Mouse (Mus musculus) forebrain, embryonic 16.5 days (tissue): ENCODE results near the gene Csmd2. TPM values are rescaled to one million over a fixed set of nuclear protein-coding genes. Genes with fewer than 3 reads are reported as not detected.
A peak's percentile ranks its signal among the peaks of the same experiment; 100 is the strongest.

Experiments used
- ATAC-seq: fragments of 200-750 bp; cut with Nextera tagmentation; 2 replicates; pipeline ENCODE4 v1.8.0; 2017; ENCODE audit warnings: mild to moderate bottlenecking, moderate library complexity
- H3K27ac ChIP-seq: fragments of 300-500 bp; sonication (generic); 2 replicates; pipeline ENCODE4 v1.5.1; 2014; ENCODE audit warnings: low read length, control low read depth
- H3K27me3 ChIP-seq: fragments of 300-500 bp; sonication (generic); replicated peaks from 2 replicates; pipeline ENCODE4 v1.6.1; 2014; ENCODE audit warnings: low read length; ENCODE audit not compliant: control insufficient read depth, insufficient read depth
- H3K36me3 ChIP-seq: fragments of 300-500 bp; sonication (generic); 2 replicates; pipeline ENCODE4 v1.6.1; 2014; ENCODE audit not compliant: control insufficient read depth, insufficient read depth
- H3K4me1 ChIP-seq: fragments of 300-500 bp; sonication (generic); replicated peaks from 2 replicates; pipeline ENCODE4 v1.6.1; 2014; ENCODE audit warnings: low read length; ENCODE audit not compliant: control insufficient read depth, insufficient read depth
- H3K4me2 ChIP-seq: fragments of 300-500 bp; sonication (generic); 2 replicates; pipeline ENCODE4 v1.6.1; 2014; ENCODE audit warnings: mild to moderate bottlenecking, low read length, control low read depth
- H3K4me3 ChIP-seq: fragments of 300-500 bp; sonication (generic); replicated peaks from 2 replicates; pipeline ENCODE4 v1.5.1; 2014; ENCODE audit warnings: mild to moderate bottlenecking, low read length, control low read depth
- H3K9ac ChIP-seq: fragments of 300-500 bp; sonication (generic); replicated peaks from 2 replicates; pipeline ENCODE4 v1.6.1; 2014; ENCODE audit warnings: low read depth, low read length, control low read depth
- H3K9me3 ChIP-seq: fragments of 300-500 bp; sonication (generic); 2 replicates; pipeline ENCODE4 v1.6.1; 2016; ENCODE audit warnings: low read length; ENCODE audit not compliant: control insufficient read depth
- WGBS: fragments of 180-500 bp; shearing (Covaris S2); extraction: QIAGEN DNeasy Blood & Tissue Kit; methylation state at CpG from one replicate; pipeline ENCODE4 v1.1.7; 2014; 5-methylcytosine and 5-hydroxymethylcytosine counted together
- polyA plus RNA-seq: library from polyadenylated mRNA; unstranded; fragments of >200 nt; fragmentation: Nextera tagmentation; extraction: Ambion mirVana; gene quantifications from 2 replicates; pipeline ENCODE4 v1.2.1, GENCODE M21; 2015

The Csmd2 gene
- polyA plus RNA-seq, 1 experiment from 2014 or later, result 11.2 TPM

DNA sequence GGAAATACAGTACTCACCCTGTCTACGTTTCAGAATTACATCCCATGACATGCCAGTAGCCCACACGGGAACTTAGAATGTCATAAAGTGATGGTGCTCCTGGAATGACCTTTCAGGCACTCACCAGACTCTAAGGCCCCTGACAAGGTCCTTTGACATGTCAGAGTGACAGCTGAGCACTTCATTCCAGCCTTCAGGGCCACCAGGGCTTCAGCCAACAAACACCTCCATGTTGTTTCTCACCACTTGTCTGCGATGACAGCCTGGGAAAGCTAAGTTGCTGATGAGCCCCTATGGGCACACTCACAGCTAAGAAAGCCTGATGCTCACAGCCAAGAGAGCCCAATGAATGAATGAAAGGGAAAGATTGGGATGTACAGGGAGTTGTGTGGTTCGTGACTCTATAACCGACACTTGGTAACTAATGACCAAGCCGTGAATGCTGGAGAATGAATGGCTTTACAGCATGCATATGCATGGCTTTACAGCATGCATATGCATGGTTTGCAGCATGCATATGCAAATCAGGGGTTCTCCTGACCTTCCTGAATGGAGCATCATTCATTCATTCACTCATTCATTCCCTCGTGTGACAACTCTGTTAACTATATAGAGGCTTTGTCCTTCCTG is 432.4 kb downstream of the Csmd2 start:
- H3K27ac ChIP-seq, result peak overlapping the region; percentile 30; the same call in 1 of the 2 replicates
- H3K36me3 ChIP-seq, result no peaks in the 10 kb centered on the region; the same call in 1 of the 2 replicates
- H3K27me3 ChIP-seq, result no peaks in the 10 kb centered on the region
- H3K4me1 ChIP-seq, result peaks cover 16% of the 10 kb centered on the region
- no peak overlapping the region for H3K4me3 ChIP-seq
- peak; percentile 77 for ATAC-seq
- no peaks in the 10 kb centered on the region for H3K9me3 ChIP-seq
- WGBS, result 29% methylated on average over 7 of the region's 7 CpGs
- H3K9ac ChIP-seq, result no peak overlapping the region
- H3K4me2 ChIP-seq, result no peak overlapping the region

DNA sequence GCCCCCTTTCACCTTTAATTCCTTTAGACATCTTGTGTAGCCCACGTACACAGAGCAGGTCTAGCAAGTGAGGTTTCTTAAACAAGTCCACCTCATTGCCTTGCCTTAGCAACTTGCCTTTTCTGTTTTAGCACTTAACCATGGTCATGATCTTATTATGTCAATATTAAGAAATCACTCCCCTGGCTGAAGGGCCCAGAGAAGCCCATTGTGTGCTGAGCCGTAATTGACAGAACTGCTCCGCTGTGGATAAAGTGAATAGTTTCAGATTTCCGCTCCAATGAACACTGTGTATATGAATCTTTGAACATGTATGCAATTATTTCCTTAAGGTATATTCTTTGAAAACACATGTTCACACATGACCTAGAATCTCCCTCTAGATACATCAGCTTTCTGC is 434.8 kb downstream of the Csmd2 start:
- Histone ChIP-seq H3K9ac (no peak overlapping the region), H3K36me3 (no peaks in the 10 kb centered on the region), H3K4me1 (peaks cover 26% of the 10 kb centered on the region), H3K9me3 (no peaks in the 10 kb centered on the region), H3K4me2 (no peak overlapping the region), H3K27me3 (no peaks in the 10 kb centered on the region), H3K4me3 (no peak overlapping the region), H3K27ac (no peak overlapping the region)
- ATAC-seq, result no peak
- WGBS, result 17% methylated on average over 4 of the region's 4 CpGs

DNA sequence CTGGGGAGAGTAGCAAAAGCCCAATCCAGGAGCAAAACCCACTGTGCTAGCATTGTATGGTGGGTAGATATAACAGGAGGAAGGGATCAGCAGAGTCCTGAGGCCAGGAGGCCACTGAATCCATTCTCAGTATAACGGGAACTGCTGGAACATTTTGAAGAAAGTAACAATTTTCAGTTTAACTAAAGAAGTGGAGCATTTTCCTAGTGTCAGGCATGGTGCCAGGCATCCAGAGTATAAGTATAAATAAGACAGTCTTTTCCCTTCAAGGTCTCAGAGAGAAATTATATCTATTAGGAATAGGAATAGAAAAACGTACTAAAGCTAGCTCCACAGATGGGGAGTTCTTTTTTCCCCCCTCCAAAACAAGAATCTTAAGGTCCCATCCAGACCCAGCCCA is 437.7 kb downstream of the Csmd2 start:
- Histone ChIP-seq H3K4me3 (no peak overlapping the region), H3K4me1 (peaks cover 39% of the 10 kb centered on the region), H3K27me3 (no peaks in the 10 kb centered on the region), H3K27ac (no peak overlapping the region), H3K9me3 (no peaks in the 10 kb centered on the region), H3K9ac (no peak overlapping the region), H3K36me3 (no peaks in the 10 kb centered on the region), H3K4me2 (no peak overlapping the region)
- WGBS, result 37% methylated on average over 2 of the region's 2 CpGs
- ATAC-seq, result no peak

DNA sequence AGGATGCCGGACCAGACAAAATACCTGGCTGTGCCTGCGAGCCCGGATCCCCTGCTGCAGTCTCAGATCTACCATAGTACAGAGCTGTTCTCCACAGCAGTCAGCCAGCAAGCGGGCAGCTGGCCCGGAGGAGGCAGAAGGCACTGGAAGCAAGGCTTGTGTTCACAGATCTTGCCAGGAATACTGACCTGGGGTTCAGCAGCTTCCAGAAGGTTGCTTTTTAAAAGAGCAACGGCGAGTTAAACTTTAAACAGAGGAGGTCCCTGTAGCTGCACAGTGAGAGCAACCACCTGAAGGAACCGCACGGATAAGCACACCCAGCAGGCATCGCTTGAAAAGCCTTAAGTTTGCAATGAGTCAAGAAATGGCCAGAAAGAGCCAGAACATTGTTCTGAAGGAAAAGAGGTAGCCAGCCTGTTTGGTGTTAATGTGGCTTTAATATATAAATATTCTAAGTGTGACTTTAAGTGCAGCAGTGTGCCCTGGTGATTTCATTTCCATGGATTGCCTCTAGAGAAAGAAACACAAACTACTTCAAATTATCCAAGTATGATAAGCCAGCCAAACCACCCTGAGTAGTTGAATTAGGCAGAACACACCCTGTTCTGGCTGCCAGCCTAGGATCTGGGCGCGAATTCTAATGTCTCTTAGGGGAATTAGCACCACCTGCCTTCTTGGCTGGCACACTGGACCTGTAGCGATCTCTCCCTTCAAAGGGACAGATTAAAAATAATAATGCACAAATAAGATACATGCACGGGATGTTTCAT is 439.8 kb downstream of the Csmd2 start:
- no peak overlapping the region for H3K4me3 ChIP-seq
- H3K4me2 ChIP-seq, result no peak overlapping the region
- H3K27me3 ChIP-seq, result no peaks in the 10 kb centered on the region
- H3K9ac ChIP-seq, result no peak overlapping the region
- no peaks in the 10 kb centered on the region for H3K36me3 ChIP-seq
- peaks cover 35% of the 10 kb centered on the region for H3K4me1 ChIP-seq
- H3K27ac ChIP-seq, result peak overlapping the region; percentile 44
- WGBS, result 61% methylated on average over 14 of the region's 14 CpGs
- ATAC-seq, result peak; percentile 53
- no peaks in the 10 kb centered on the region for H3K9me3 ChIP-seq

DNA sequence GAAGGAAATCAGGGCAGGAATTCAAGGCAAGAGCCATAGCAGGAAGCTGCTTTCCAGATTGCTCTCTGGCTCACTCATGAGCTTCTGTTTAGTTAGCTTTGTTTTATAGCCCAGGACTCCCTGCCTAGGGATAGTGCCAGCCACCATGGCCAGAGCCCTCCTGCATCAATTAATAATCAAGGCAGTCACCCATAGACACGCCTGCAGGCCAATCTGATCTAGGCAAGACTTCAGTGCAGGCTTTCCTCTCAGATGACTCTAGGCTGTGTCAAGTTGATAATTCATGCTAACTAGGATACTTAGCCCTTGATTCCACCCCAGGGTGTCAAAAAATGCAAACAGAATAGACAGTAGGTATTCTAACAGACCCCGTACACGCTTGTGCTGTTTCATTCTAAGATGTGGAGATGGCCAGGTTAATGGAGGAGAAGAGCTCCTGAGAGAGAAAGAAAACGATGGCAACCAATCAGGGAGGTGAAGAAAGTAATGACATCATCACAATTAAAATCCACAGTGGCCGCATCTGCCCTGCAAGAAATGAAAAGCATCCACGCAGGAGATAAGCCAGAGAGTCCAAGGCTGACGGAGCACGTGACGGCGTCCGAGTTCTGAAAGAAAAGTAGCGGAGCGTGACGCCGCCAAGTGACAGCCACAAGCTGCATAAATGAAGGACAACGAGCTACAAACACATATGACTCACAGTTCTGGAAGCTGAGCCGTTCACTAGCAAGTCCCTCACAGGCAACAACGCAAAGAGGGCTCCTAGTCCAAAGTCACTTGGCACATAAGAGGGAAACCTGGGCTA is 440.8 kb downstream of the Csmd2 start:
- WGBS, result 20% methylated on average over 18 of the region's 18 CpGs
- no peak overlapping the region for H3K9ac ChIP-seq
- H3K9me3 ChIP-seq, result no peaks in the 10 kb centered on the region

DNA sequence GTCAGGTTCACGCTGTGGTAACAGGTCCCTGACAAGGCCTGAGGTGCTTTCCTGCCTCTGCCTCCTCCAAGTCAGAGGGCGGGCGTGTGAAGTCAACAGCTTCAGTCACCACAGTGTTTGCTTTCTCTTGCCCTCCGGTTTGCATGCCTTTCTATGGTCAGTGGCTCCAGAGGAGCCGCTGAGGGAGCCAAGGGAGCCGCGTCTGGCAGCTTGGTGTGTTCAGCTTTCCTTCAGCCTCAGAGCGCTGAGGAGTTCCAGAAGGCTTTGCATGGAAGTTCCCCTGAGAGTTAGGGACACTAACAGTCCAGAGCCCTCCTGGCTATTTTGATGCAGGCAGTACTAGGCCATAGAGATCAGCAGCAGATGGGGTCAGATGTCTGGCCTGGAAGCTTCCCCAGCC is 441.9 kb downstream of the Csmd2 start:
- 87% methylated on average over 8 of the region's 8 CpGs for WGBS
- H3K9me3 ChIP-seq, result no peaks in the 10 kb centered on the region
- H3K4me1 ChIP-seq, result peaks cover 29% of the 10 kb centered on the region
- H3K27ac ChIP-seq, result no peak overlapping the region
- H3K4me2 ChIP-seq, result no peak overlapping the region
- no peaks in the 10 kb centered on the region for H3K27me3 ChIP-seq
- no peak for ATAC-seq
- no peak overlapping the region for H3K9ac ChIP-seq
- H3K36me3 ChIP-seq, result no peaks in the 10 kb centered on the region
- H3K4me3 ChIP-seq, result no peak overlapping the region

More for the DNA sequence above, 440.8 kb downstream of the Csmd2 start:
- Histone ChIP-seq H3K4me1 (peaks cover 31% of the 10 kb centered on the region), H3K36me3 (no peaks in the 10 kb centered on the region), H3K4me3 (no peak overlapping the region), H3K27ac (peak overlapping the region; percentile 35; the same call in 1 of the 2 replicates), H3K27me3 (no peaks in the 10 kb centered on the region), H3K4me2 (peak overlapping the region; percentile 31)
- peak; percentile 70 for ATAC-seq

DNA sequence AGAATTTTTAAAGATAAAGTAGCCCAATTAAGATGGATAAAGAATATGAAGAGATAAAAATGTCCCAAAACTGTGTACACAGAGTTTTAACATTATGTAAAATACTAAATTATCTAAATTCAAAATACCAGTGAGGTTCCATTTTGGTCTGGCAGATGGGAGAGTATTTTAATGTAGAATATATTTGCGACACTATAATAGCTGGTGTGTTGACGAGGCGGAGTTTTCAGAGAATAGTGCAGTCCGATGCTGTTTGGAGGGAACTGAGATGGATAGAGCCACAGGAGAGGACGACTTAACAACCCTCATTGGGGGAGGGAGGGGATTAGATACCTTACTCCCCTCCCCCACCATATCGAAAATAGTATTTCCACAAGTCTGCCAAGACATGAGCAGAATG is 452.9 kb downstream of the Csmd2 start:
- Histone ChIP-seq H3K4me3 (no peak overlapping the region), H3K4me1 (peaks cover 22% of the 10 kb centered on the region), H3K27ac (no peak overlapping the region), H3K9me3 (no peaks in the 10 kb centered on the region), H3K27me3 (no peaks in the 10 kb centered on the region), H3K9ac (no peak overlapping the region), H3K4me2 (no peak overlapping the region), H3K36me3 (no peaks in the 10 kb centered on the region)
- ATAC-seq, result no peak
- WGBS, result 76% methylated on average over 6 of the region's 6 CpGs

DNA sequence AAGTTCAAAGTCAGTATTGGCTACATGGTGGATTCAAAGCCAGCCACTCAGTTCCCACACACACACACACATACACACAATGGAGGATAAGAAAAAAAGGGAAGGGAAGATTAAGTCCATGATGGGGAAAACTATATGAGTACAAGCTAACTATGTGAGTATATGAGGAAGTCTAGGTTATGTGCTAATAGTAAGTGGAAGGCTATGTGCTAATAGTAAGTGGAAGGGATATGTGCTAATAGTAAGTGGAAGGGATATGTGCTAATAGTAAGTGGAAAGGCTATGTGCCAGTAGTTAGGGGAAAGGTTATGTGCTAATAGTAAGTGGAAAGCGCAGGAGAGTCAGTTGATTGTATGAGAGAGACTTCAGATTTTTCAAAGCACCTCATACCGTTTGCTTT is 453.6 kb downstream of the Csmd2 start:
- Histone ChIP-seq H3K27me3 (no peaks in the 10 kb centered on the region), H3K4me2 (no peak overlapping the region), H3K9me3 (no peaks in the 10 kb centered on the region), H3K36me3 (no peaks in the 10 kb centered on the region), H3K9ac (no peak overlapping the region), H3K27ac (no peak overlapping the region), H3K4me1 (peaks cover 29% of the 10 kb centered on the region), H3K4me3 (no peak overlapping the region)
- 72% methylated on average over 2 of the region's 2 CpGs for WGBS
- ATAC-seq, result no peak

DNA sequence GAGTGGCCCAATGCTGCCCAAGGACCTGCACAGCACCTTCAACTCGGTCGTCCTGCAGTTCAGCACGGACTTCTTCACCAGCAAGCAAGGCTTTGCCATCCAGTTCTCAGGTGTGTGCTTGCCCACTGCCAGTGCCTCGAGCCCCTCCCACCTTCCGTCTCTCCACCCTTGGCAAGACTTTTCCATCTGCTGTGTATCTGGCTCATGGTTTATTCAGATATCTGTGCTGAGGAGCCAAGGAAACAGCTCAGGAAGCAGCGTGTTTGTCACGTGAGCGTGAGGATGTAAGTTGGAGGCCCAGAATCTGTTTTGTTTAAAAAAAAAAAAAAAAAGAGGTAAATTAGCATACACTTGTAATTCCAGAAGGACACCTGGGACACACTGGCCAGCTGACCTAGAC is 455.1 kb downstream of the Csmd2 start:
- Histone ChIP-seq H3K36me3 (no peaks in the 10 kb centered on the region), H3K4me3 (no peak overlapping the region), H3K9me3 (no peaks in the 10 kb centered on the region), H3K9ac (no peak overlapping the region), H3K4me1 (peaks cover 31% of the 10 kb centered on the region), H3K27ac (no peak overlapping the region), H3K4me2 (no peak overlapping the region), H3K27me3 (no peaks in the 10 kb centered on the region)
- ATAC-seq, result peak; percentile 79
- WGBS, result 60% methylated on average over 8 of the region's 8 CpGs
